Mouse (Mus musculus): ENCODE results near the gene Znhit1. TPM values are rescaled to one million over a fixed set of nuclear protein-coding genes. Genes with fewer than 3 reads are reported as not detected.

The Znhit1 gene
- 75.6 TPM for polyA plus RNA-seq (2014; fragmentation: Illumina TruSeq; extraction: RNeasy Lipid Tissue Mini Kit (QIAGEN cat#74804); ENCODE audit: insufficient read depth, low read depth, low replicate concordance)

DNA sequence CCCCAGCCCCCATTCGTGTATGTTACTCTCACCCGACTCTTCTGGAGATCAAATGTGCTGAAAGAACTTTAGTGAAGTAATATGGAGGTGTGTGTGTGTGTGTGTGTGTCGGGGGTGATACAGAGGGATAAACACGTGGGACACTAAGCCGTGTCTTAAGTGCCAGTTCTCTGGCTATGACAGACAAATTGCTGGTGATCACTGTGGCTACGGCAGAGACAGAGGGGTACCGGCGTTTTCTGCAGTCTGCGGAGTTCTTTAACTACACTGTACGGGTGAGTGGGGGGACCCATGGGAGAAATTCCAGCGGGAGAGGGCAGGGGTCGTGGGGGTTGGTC lies at the start of gene Znhit1:
TSS of gene Znhit1 (minus strand) at position 88 of the 338 bp plus-strand sequence.

DNA sequence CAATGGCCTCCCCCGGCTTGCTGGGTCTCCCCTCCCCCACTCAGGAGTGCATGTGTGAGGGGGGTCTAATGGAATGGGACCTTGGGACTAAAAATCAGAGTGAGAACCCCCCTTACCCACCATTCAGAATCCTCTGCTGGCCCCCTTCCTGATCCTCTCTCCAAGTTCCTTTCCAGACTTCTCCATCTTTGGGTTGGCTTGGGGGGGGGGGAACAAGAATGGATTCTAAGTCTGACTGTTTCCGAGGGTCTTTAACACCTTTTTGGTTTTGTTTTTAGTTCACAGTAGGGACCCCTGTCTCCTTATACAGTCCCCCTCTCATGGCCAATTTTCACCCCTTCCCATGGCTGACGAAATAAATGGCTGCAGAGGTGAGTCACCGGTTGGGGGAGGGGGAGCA lies 38.3 kb upstream of the Znhit1 start, which contains the start of gene Vgf:
TSS of gene Vgf (plus strand) at position 301 of the 400 bp plus-strand sequence.

DNA sequence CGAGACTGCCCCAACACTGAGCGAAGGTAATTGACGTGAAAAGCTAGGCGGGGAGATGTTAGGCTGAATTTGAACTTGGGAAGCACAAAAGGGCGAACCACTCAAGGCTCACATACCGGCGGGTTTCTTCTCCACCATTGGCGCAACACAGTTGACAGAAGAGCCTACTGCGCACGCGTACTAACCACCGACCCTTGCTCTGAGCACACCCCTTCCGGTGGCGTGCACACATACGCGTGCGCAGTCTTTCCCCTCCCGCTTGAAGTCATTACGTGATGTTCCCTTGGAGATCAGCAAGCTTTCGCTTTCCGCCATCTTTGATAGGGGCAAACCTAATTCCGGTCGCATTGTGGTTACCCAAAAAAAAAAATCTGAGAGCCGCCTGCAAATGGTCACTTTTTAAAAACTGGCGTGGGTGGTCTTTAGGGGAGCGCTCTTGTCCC lies 1.1 kb downstream of the Znhit1 start, which contains the start of gene Plod3:
TSS of gene Plod3 (plus strand) at position 325 of the 443 bp plus-strand sequence.

DNA sequence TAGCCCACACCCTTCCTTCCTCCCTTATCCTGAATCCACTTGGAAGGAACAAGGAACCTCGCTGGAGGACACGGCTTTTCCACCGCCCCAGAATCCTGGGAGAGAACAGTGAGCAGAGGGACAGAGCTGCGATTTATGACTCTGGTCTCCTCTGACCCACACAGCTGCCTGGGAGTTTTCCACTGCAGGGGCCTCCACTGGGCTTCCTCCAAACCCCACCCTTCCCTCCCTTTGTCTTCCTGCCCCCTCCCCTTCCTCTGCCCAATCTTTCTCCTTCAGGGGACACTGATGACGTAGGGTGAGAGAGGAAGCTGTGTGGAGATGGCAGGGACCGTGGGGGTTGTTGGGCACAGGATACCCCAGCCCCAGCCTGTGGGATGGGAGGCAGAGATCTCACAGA lies 21.5 kb downstream of the Znhit1 start, which contains the start of gene Cldn15:
TSS of gene Cldn15 (plus strand) at position 286 of the 400 bp plus-strand sequence.

DNA sequence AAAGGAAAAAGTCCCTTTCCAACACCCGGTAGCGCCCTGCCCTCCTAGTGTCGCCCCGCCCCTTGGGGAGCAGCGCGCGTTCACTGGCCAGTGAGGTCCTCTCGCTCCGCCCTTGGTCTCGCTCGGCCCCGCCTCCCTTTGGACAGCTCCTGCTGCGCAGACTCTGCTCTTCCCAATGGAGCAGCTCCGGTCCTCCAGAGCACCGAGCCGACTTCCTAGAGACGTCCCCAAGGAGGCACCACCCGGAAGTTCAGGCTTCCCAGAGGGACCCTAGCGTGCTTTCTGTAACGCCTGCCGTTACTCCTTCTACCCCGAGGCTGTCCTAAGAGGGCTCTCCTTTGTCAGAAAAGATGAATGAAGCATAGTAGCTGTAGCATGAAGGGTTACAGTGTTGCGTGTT lies 34.8 kb downstream of the Znhit1 start, which contains the start of gene Fis1:
TSS of gene Fis1 (plus strand) at position 261 of the 400 bp plus-strand sequence.

Other genes starting within 250 kb of the Znhit1 start
- gene Col26a1, start 104.8 kb downstream of the Znhit1 start, polyA plus RNA-seq (2014; fragmentation: Illumina TruSeq; extraction: RNeasy Lipid Tissue Mini Kit (QIAGEN cat#74804); ENCODE audit: insufficient read depth, low read depth, low replicate concordance) = 0.20 TPM
- 23.9 TPM for gene Ift22, start 79.9 kb downstream of the Znhit1 start, polyA plus RNA-seq (2014; fragmentation: Illumina TruSeq; extraction: RNeasy Lipid Tissue Mini Kit (QIAGEN cat#74804); ENCODE audit: insufficient read depth, low read depth, low replicate concordance)
- gene Fis1, start 34.7 kb downstream of the Znhit1 start, polyA plus RNA-seq (2014; fragmentation: Illumina TruSeq; extraction: RNeasy Lipid Tissue Mini Kit (QIAGEN cat#74804); ENCODE audit: insufficient read depth, low read depth, low replicate concordance) = 304 TPM
- 14.0 TPM for gene Cldn15, start 21.4 kb downstream of the Znhit1 start, polyA plus RNA-seq (2014; fragmentation: Illumina TruSeq; extraction: RNeasy Lipid Tissue Mini Kit (QIAGEN cat#74804); ENCODE audit: insufficient read depth, low read depth, low replicate concordance)
- 37.1 TPM for gene Plod3, start 1.0 kb downstream of the Znhit1 start, polyA plus RNA-seq (2014; fragmentation: Illumina TruSeq; extraction: RNeasy Lipid Tissue Mini Kit (QIAGEN cat#74804); ENCODE audit: insufficient read depth, low read depth, low replicate concordance)
- not detected for gene Vgf, start 38.4 kb upstream of the Znhit1 start, polyA plus RNA-seq (2014; fragmentation: Illumina TruSeq; extraction: RNeasy Lipid Tissue Mini Kit (QIAGEN cat#74804); ENCODE audit: insufficient read depth, low read depth, low replicate concordance)
- gene Ap1s1, start 58.1 kb upstream of the Znhit1 start, polyA plus RNA-seq (2014; fragmentation: Illumina TruSeq; extraction: RNeasy Lipid Tissue Mini Kit (QIAGEN cat#74804); ENCODE audit: insufficient read depth, low read depth, low replicate concordance) = 70.5 TPM
- 9.8 TPM for gene Serpine1, start 84.2 kb upstream of the Znhit1 start, polyA plus RNA-seq (2014; fragmentation: Illumina TruSeq; extraction: RNeasy Lipid Tissue Mini Kit (QIAGEN cat#74804); ENCODE audit: insufficient read depth, low read depth, low replicate concordance)
- 10.5 TPM for gene Trim56, start 128.2 kb upstream of the Znhit1 start, polyA plus RNA-seq (2014; fragmentation: Illumina TruSeq; extraction: RNeasy Lipid Tissue Mini Kit (QIAGEN cat#74804); ENCODE audit: insufficient read depth, low read depth, low replicate concordance)
- not detected for gene Muc3, start 161.3 kb upstream of the Znhit1 start, polyA plus RNA-seq (2014; fragmentation: Illumina TruSeq; extraction: RNeasy Lipid Tissue Mini Kit (QIAGEN cat#74804); ENCODE audit: insufficient read depth, low read depth, low replicate concordance)
- 0.12 TPM for gene Muc3a, start 224.4 kb upstream of the Znhit1 start, polyA plus RNA-seq (2014; fragmentation: Illumina TruSeq; extraction: RNeasy Lipid Tissue Mini Kit (QIAGEN cat#74804); ENCODE audit: insufficient read depth, low read depth, low replicate concordance)